Mouse (Mus musculus) 3134 (cell line): ENCODE measurements at regions not wholly inside any gene's neighbourhood (a gene's known extent, or its start where the extent isn't known, plus 50 kb on each side); places are given as distances from the start of the nearest gene placed in this dataset.

Source experiments
- DNase-seq: peaks from one replicate; pipeline ENCODE4 v3.0.0-alpha.2; 2011; ENCODE audit warnings: low spot score; ENCODE audit not compliant: insufficient read length; ENCODE audit errors: extremely low read depth

GRCm38 (mm10) chr12:95937705-95938104 is 245.7 kb downstream of the Flrt2 start:
- no peak for DNase-seq

GRCm38 (mm10) chr12:95940465-95941012 is 248.5 kb downstream of the Flrt2 start:
- no peak for DNase-seq

- no peak for DNase-seq
Measured at GRCm38 (mm10) chr12:95959786-95960504, 267.9 kb downstream of the Flrt2 start.

GRCm38 (mm10) chr12:95960505-95960871 is 268.5 kb downstream of the Flrt2 start:
- no peak for DNase-seq

GRCm38 (mm10) chr12:95962817-95963216 is 270.8 kb downstream of the Flrt2 start:
- DNase-seq = no peak

- no peak for DNase-seq
Measured at GRCm38 (mm10) chr12:95988669-95989288, 296.8 kb downstream of the Flrt2 start.

GRCm38 (mm10) chr12:95994963-95995362 is 302.9 kb downstream of the Flrt2 start:
- DNase-seq = no peak

GRCm38 (mm10) chr12:96030180-96030579 is 338.2 kb downstream of the Flrt2 start:
- no peak for DNase-seq

- DNase-seq = no peak
Measured at GRCm38 (mm10) chr12:96075365-96075764, 383.3 kb downstream of the Flrt2 start.

- DNase-seq = no peak
Measured at GRCm38 (mm10) chr12:96090995-96091394, 399.0 kb downstream of the Flrt2 start.

- DNase-seq = no peak
Measured at GRCm38 (mm10) chr12:96106254-96106653, 414.2 kb downstream of the Flrt2 start.

- DNase-seq = no peak
Measured at GRCm38 (mm10) chr12:96114727-96115379, 422.8 kb downstream of the Flrt2 start.

GRCm38 (mm10) chr12:96117553-96117952 is 425.5 kb downstream of the Flrt2 start:
- DNase-seq = no peak

- DNase-seq = no peak
Measured at GRCm38 (mm10) chr12:96124156-96124931, 432.3 kb downstream of the Flrt2 start.

GRCm38 (mm10) chr12:96129870-96130454 is 437.9 kb downstream of the Flrt2 start:
- DNase-seq = no peak

- DNase-seq = no peak
Measured at GRCm38 (mm10) chr12:96130796-96131512, 438.9 kb downstream of the Flrt2 start.

- DNase-seq = no peak
Measured at GRCm38 (mm10) chr12:96134136-96134535, 442.1 kb downstream of the Flrt2 start.

GRCm38 (mm10) chr12:96141748-96142147 is 449.7 kb downstream of the Flrt2 start:
- DNase-seq = no peak

GRCm38 (mm10) chr12:96154095-96154494 is 462.1 kb downstream of the Flrt2 start:
- DNase-seq = no peak

GRCm38 (mm10) chr12:96167551-96167950 is 475.5 kb downstream of the Flrt2 start:
- no peak for DNase-seq
